Mouse (Mus musculus): Measurements from ENCODE around the gene Cacna1c. TPM values are rescaled to one million over a fixed set of nuclear protein-coding genes. Genes with fewer than 3 reads are reported as not detected.

Cacna1c gene
- total RNA-seq, 2 experiments from 2014 or later: 0.09 TPM; not detected in 1

- ATAC-seq (replicated peaks; ENCODE audit: low FRiP score, poor library complexity, severe bottlenecking): 0 out of 2 replicates have a peak, but pooled peaks have one; percentile 62
Observed at GRCm38 (mm10) chr6:118845829-118846228, 350.4 kb downstream of the Cacna1c start.

DNA sequence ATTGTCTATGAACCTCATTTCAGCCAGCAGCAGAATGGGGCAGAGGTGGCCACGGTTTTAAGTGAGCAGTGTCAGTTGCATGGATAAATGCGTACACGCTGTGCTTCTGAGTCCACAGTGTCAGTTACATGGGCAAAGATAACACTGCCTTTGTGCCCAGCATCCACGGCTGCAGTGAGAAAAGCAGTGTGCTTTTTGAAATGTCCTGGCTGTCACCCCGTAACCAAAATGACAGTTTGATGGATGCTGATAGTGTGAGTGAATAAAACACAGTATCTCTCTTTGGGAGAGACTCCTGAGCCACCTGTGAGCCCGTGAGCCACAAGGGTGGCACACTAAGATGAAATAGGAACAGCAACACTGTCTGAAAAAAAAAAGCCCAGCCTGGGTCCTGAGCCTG lies 351.0 kb downstream of the Cacna1c start:
- no peak for ATAC-seq (replicated peaks; ENCODE audit: low FRiP score, poor library complexity, severe bottlenecking)

DNA sequence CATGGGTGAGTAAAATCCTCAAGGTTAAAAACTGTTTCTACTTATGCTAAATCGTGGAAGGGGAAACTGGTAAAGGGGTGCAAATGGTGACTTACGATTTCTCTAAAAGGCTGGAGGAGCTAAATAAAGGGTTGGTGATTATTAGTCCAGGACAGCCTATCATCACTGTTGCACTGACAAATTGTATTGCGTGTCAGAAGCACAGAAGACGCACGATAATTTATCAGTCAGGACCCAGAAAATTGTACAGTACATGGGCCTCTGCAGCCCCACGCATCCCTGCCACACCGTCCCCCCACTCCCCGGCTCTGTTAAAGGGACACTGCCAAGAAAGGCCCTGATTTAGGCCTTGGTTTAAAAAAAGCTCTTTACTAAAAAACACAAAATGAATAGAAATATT lies 352.7 kb downstream of the Cacna1c start:
- ATAC-seq (replicated peaks; ENCODE audit: low FRiP score, poor library complexity, severe bottlenecking): no peak

DNA sequence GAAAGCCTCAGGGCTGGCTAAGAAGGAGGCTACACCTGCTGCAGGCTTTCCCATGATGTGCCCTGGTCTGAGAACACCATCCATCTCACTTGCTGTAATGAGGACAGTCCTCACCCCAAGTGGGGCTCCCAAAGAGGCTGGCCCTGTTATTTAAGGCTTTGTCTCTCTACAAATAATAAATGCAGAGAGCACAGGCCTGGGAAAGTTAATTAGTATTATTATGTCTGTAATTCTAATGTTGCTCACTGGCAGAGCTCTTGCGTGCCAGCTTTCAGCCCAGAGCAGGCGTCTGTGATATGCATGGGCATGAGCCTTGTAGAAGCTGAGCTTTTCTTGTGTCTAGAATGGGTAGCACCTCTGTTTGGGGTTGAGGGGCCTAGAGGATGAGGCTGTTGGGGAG lies 354.3 kb downstream of the Cacna1c start:
- no peak for ATAC-seq (replicated peaks; ENCODE audit: low FRiP score, poor library complexity, severe bottlenecking)

DNA sequence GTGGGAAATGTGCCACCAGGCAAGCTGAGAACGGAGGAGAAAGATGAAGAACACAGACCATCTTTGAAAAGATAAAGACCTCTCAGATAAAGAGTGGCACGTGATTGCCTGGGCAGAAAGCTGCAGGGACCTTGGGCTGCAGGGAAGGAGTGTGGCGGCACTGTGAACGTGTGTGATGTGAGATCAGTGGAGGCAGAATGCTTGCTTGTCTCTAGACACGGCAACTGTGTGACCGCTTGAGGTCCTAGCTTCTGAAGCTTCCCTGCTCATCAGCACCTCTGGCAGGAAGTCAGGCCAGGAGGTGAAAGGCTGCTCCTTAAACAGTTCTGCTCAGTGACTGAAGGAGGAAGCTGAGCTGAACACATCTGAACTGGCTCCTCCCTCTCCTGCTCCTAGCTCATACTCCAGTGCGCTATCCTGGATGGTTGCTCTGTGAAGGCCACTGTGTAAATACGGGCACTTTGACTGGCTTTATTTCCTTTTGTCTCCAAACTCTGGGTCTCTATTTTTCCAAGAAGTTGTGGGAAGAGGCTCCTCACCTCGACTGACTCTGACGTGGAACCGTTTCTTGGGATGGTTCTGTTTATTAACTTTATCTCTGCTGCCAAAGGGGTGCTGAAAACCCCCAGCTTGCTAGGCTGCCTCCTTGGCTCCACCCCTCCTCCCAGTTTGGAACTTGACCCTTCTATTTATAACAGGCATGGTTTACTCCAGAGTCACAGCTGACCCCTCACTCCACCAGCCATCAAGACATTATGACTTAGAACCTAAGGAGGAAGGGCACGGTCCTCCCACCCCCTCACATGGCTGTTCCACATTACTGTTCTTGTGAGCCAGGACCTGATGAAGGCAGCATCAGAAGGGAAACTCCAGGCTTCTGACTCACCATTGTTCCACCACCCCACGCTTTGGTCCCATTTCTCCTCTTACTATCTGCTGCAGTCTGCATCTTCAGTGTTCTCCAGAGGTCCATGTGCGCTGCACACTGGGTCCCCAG lies 357.0 kb downstream of the Cacna1c start:
- ATAC-seq (replicated peaks; ENCODE audit: low FRiP score, poor library complexity, severe bottlenecking): no peak

DNA sequence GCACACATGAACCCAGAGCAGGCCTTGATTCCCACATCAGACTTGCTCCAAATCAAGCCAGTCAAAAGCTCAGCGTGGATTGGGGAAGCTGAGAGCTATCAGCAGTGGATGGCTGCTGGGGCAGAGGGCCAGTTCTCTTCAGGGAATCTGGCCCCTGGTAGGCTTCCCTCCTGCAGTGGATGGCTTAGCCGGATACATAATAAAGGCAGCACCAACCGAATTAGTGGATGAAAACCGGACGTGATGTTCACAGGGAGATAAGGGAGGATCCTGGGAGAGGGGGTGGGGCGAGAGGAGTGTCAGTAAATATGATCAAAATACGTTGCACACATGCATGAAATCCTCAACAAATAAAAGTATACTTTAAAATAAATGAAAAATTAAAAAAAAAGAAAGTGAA lies 359.5 kb downstream of the Cacna1c start:
- ATAC-seq (replicated peaks; ENCODE audit: low FRiP score, poor library complexity, severe bottlenecking): no peak

GRCm38 (mm10) chr6:118834046-118834445 lies 362.2 kb downstream of the Cacna1c start:
- no peak for ATAC-seq (replicated peaks; ENCODE audit: low FRiP score, poor library complexity, severe bottlenecking)

- no peak for ATAC-seq (replicated peaks; ENCODE audit: low FRiP score, poor library complexity, severe bottlenecking)
Observed at GRCm38 (mm10) chr6:118833049-118833448, 363.2 kb downstream of the Cacna1c start.

GRCm38 (mm10) chr6:118832616-118833015 lies 363.6 kb downstream of the Cacna1c start:
- ATAC-seq (replicated peaks; ENCODE audit: low FRiP score, poor library complexity, severe bottlenecking): no peak

- ATAC-seq (replicated peaks; ENCODE audit: low FRiP score, poor library complexity, severe bottlenecking): no peak
Observed at GRCm38 (mm10) chr6:118830851-118831250, 365.4 kb downstream of the Cacna1c start.

DNA sequence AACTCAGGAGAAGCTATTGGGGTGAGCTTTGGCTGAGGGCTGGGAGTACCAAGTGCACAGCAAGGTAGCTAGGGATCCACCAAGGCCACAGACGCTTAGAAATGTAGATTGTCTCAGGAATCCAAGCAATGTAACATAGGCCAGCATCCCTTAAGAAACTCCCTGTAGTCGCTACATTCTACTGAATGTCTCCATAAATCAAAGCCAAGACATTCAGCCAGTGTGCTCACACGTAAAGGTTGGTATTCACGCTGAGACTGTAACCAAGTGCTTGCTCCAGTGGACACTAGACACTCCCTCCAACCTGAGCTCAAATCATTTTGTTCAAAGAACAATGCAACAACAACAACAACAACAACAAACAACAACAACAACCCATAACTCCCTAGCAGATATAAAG lies 368.0 kb downstream of the Cacna1c start:
- no peak for ATAC-seq (replicated peaks; ENCODE audit: low FRiP score, poor library complexity, severe bottlenecking)

DNA sequence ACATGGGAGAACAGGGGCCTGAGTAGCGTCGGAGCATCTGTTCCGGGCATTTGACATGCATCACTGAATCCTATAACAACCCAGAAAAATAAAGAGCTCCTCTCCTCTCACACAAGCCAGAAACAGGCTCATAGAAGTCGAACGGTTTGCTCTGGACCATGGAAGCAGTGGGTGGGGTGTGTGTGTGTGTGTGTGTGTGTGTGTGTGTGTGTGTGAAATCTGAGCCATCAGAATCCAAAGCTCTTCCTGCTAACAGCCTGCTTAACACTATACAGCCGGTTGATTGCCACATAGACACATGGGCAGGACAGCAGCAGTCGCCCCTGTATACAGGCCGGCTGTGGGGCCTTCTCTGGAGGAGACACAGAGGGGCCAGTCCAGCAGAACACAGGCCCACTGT lies 368.7 kb downstream of the Cacna1c start:
- no peak for ATAC-seq (replicated peaks; ENCODE audit: low FRiP score, poor library complexity, severe bottlenecking)

DNA sequence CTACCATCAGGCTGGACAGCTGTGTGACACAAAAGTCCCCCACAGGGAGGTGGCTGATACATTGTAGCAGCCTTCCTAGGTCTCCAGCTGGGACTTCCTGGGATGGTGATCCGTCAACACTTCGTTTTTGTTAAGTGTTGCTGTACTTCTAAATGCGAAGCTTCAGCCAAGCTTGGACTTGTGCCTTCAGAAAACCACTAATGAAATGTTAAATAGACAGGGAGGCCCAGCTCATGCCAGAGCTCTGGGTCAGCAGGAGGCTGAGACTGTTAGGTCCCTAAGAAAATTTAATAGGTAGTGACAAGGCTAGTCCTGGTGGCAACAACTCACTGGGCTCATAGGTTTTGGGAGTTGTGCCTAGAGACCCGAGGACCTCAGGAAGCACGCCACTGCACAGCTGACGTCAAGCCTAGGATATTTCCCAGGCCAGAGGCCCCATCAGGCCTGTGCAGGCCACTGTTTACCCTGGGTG lies 370.8 kb downstream of the Cacna1c start:
- ATAC-seq (replicated peaks; ENCODE audit: low FRiP score, poor library complexity, severe bottlenecking): no peak

DNA sequence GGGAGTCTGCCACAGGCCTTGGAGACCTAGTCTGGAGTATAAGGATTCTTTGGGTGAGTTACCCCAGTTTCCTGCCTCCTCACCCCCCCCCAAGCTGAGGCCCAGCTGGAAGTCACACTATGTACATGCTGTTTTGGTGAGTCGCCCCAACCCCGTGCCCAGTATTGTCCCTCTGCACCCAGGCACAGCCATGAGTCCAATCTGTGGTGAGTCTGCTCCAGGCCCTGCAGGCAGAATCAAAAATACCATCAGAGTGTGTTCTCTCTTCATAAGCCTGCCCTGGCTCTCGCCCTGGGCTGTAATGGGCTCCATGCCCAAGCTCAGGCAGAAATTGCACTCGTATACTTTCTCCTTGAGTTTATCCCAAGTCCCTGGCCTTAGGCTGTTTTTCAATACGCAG lies 374.7 kb downstream of the Cacna1c start:
- ATAC-seq (replicated peaks; ENCODE audit: low FRiP score, poor library complexity, severe bottlenecking): no peak

- ATAC-seq (replicated peaks; ENCODE audit: low FRiP score, poor library complexity, severe bottlenecking): no peak
Observed at GRCm38 (mm10) chr6:118819657-118820056, 376.6 kb downstream of the Cacna1c start.

DNA sequence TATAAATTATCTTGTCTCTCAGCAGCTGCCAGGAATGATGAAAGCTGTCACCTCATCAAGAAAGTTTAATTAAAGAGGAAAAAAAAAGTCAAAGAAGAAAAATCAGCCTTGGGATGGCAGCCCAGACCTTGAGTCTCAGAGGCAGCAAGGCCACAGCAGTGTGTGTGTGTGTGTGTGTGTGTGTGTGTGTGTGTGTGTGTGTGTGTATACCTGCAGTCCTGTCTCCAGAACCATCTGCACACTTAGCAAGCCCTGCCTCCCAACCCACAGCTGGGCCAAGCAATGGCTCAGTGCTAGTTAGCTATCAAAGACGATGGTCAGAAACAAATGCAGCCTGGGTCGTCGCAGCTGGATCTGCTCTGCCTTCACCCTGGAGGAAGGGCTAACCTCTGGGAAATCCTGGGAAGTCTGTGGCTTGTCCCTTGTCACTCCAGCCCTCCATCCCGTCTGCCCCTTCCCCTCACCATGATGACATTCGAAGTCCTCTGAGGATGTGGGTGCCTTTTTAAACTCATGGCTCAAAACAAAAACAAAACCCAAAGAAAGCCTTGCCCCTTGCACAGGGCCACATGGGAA lies 378.2 kb downstream of the Cacna1c start:
- no peak for ATAC-seq (replicated peaks; ENCODE audit: low FRiP score, poor library complexity, severe bottlenecking)

GRCm38 (mm10) chr6:118816253-118816652 lies 380.0 kb downstream of the Cacna1c start:
- no peak for ATAC-seq (replicated peaks; ENCODE audit: low FRiP score, poor library complexity, severe bottlenecking)

- ATAC-seq (replicated peaks; ENCODE audit: low FRiP score, poor library complexity, severe bottlenecking): no peak
Observed at GRCm38 (mm10) chr6:118812556-118812955, 383.7 kb downstream of the Cacna1c start.

- ATAC-seq (replicated peaks; ENCODE audit: low FRiP score, poor library complexity, severe bottlenecking): no peak
Observed at GRCm38 (mm10) chr6:118812007-118812406, 384.2 kb downstream of the Cacna1c start.

DNA sequence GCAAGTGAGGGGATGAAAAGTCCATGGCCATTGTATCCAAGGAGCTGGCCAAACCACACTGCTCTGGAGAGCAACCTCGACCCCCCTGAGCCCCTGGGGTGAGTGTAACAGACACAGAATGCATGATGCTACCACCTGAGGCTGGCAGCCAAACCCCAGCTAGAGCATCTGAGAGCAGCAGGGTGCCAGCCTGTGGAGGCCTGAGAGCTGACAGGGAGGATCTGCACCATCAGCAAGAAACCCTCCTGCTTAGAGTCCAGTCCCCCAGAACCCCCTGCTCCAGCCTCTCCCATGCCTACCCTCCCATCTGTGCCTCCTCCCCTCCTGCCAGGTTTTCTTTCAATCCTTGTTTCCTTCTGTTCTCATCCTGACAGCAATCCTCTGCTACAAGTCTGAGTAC lies 385.4 kb downstream of the Cacna1c start:
- ATAC-seq (replicated peaks; ENCODE audit: low FRiP score, poor library complexity, severe bottlenecking): no peak

GRCm38 (mm10) chr6:118805139-118805538 lies 391.1 kb downstream of the Cacna1c start:
- no peak for ATAC-seq (replicated peaks; ENCODE audit: low FRiP score, poor library complexity, severe bottlenecking)
